Comparison of ENCODE assay signal across 10 mouse cellular contexts in the genomic region with DNA sequence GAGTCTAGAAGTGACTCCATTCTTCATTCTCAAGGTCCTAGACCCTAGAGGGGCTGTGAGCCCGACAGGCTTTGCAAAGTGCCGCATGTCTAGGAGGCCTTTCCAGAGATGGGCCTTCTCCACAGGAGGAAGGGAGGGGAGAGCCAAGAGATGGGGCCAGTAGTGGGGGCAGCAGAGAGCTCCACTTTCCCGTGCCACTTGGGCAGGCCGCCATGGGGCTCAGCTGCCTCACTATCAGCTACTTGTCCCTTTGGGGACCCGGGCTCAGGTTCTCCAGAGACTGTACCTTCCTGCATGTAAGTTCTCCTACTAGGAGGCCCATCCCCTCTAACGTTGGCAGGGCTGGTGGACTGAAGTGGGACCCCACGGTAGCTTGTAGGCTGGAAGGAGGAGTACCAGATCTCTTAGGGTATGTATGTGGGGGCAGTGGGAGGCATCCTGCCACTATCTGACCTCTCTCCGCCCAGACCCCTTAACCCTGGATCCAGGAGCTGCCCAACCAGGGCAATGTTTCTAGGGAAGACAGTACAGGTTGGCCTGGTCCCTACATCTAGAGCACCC. TPM values are rescaled to one million over a fixed set of nuclear protein-coding genes. Genes with fewer than 3 reads are reported as not detected.
DNase-seq lines count a peak whose midpoint lies in the region; ATAC-seq and TF ChIP-seq lines count a peak whose summit lies in the region.
"Had no signal": no experiment of that assay in that cellular context is flagged by ENCODE, and none has a peak within 500 bp of the region (broad histone marks: within the 10 kb centered on the region; RNA-seq: fewer than 3 reads in every experiment).

No protein-coding gene starts in this region.

- peak overlapping the region; percentile 14; the same call in 1 of the 2 replicates for H3K4me2 ChIP-seq in heart, embryonic 14.5 days (ENCODE audit: low read length)
- H3K4me2 ChIP-seq in embryonic facial prominence, embryonic 14.5 days (ENCODE audit: low read depth, low read length): no peak overlapping the region; the same call in 1 of the 2 replicates
- peak overlapping the region; percentile 87 for H3K4me2 ChIP-seq in liver, postnatal 0 days (ENCODE audit: low read depth, low read length)

- peaks cover 4% of the 10 kb centered on the region; the same call in 1 of the 2 replicates for H3K27me3 ChIP-seq in heart, embryonic 14.5 days (ENCODE audit: control insufficient read depth, insufficient read depth, low read length)
- H3K27me3 ChIP-seq in G1E (ENCODE audit: insufficient read depth, low read length): peaks cover 13% of the 10 kb centered on the region
- peaks cover 20% of the 10 kb centered on the region for H3K27me3 ChIP-seq in embryonic facial prominence, embryonic 14.5 days (replicated peaks; ENCODE audit: control insufficient read depth, insufficient read depth, low read length)
- no peaks in the 10 kb centered on the region for H3K27me3 ChIP-seq in liver, postnatal 0 days (ENCODE audit: insufficient read depth, low read length)
- H3K27me3 ChIP-seq: Patski had no signal

- ATAC-seq in heart, embryonic 14.5 days (ENCODE audit: insufficient number of reproducible peaks, insufficient read depth, low FRiP score, low read depth): no peak
- no peak for ATAC-seq in G1E (ENCODE audit: extremely low read depth, insufficient number of reproducible peaks, low FRiP score, poor library complexity, severe bottlenecking)
- ATAC-seq in embryonic facial prominence, embryonic 14.5 days (ENCODE audit: low read depth): no peak
- no peak for ATAC-seq in liver, postnatal 0 days
- ATAC-seq: Patski had no signal

- peaks cover 25% of the 10 kb centered on the region for H3K36me3 ChIP-seq in heart, embryonic 14.5 days (ENCODE audit: control insufficient read depth, insufficient read depth, low read length)
- H3K36me3 ChIP-seq in G1E (replicated peaks): peaks cover 67% of the 10 kb centered on the region
- peaks cover 21% of the 10 kb centered on the region for H3K36me3 ChIP-seq in embryonic facial prominence, embryonic 14.5 days (ENCODE audit: control insufficient read depth, insufficient read depth, low read length)
- peaks cover 13% of the 10 kb centered on the region for H3K36me3 ChIP-seq in liver, postnatal 0 days (replicated peaks; ENCODE audit: insufficient read depth, low read length)

- TF ChIP-seq EP300 in liver, postnatal 0 days (IDR thresholded peaks at IDR 0.05; ENCODE audit: low read depth): no peak

- no peaks in the 10 kb centered on the region for H3K9me3 ChIP-seq in heart, embryonic 14.5 days (ENCODE audit: control insufficient read depth, low read length)
- H3K9me3 ChIP-seq in G1E (replicated peaks): no peaks in the 10 kb centered on the region
- H3K9me3 ChIP-seq in embryonic facial prominence, embryonic 14.5 days (ENCODE audit: control insufficient read depth, low read length): no peaks in the 10 kb centered on the region
- no peaks in the 10 kb centered on the region for H3K9me3 ChIP-seq in liver, postnatal 0 days (ENCODE audit: low read length)

- no peak for DNase-seq in heart, adult 18-20 months
- no peak for DNase-seq in G1E (ENCODE audit: low spot score)
- DNase-seq in embryonic facial prominence, embryonic 14.5 days (ENCODE audit: low spot score): no peak
- DNase-seq in liver, postnatal 0 days: no peak
- no peak for DNase-seq in layer of hippocampus, adult 9-11 months
- no peak for DNase-seq in layer of hippocampus, postnatal 36 days
- DNase-seq in urinary bladder, adult 2 months (ENCODE audit: low spot score): no peak

- H3K9ac ChIP-seq in heart, embryonic 14.5 days (ENCODE audit: low read length): peak overlapping the region; percentile 18; the same call in 1 of the 2 replicates
- 0 out of 2 replicates have a peak overlapping the region, but pooled peaks have one; percentile 15 for H3K9ac ChIP-seq in embryonic facial prominence, embryonic 14.5 days (ENCODE audit: low read depth, low read length)
- H3K9ac ChIP-seq in liver, postnatal 0 days (replicated peaks): peak overlapping the region; percentile 54

- TF ChIP-seq CTCF in G1E (IDR thresholded peaks at IDR 0.05; ENCODE audit: low read depth, low read length): no peak
- TF ChIP-seq CTCF in liver, postnatal 0 days (IDR thresholded peaks at IDR 0.05; ENCODE audit: low read depth): peak; percentile 25; the same call in 1 of the 2 replicates

- H3K27ac ChIP-seq in heart, embryonic 14.5 days (replicated peaks in 1 of 2; ENCODE audit: control insufficient read depth in 1 of 2, insufficient read depth in 1 of 2, low read depth in 2 of 2, low read length in 2 of 2): no peak overlapping the region
- no peak overlapping the region for H3K27ac ChIP-seq in embryonic facial prominence, embryonic 14.5 days (replicated peaks; ENCODE audit: low read depth, low read length)
- no peak overlapping the region for H3K27ac ChIP-seq in liver, postnatal 0 days (ENCODE audit: low read depth)

- H3K4me1 ChIP-seq in heart, embryonic 14.5 days (ENCODE audit: control insufficient read depth in 2 of 2, insufficient read depth in 2 of 2, low read length in 2 of 2): peaks cover 9 to 29% of the 10 kb centered on the region in 2 experiments
- peaks cover 90% of the 10 kb centered on the region for H3K4me1 ChIP-seq in G1E (ENCODE audit: insufficient read depth, low read depth, low read length)
- H3K4me1 ChIP-seq in embryonic facial prominence, embryonic 14.5 days (ENCODE audit: control insufficient read depth, insufficient read depth, low read length): peaks cover 21% of the 10 kb centered on the region
- peaks cover 49% of the 10 kb centered on the region for H3K4me1 ChIP-seq in liver, postnatal 0 days (ENCODE audit: insufficient read depth)

- no peak overlapping the region for H3K4me3 ChIP-seq in heart, embryonic 14.5 days (ENCODE audit: control insufficient read depth in 1 of 2, insufficient read depth in 1 of 2, low read depth in 1 of 2, low read length in 2 of 2)
- H3K4me3 ChIP-seq in G1E (ENCODE audit: low read depth, low read length): peak overlapping the region; percentile 82
- H3K4me3 ChIP-seq in embryonic facial prominence, embryonic 14.5 days (ENCODE audit: low read depth, low read length): no peak overlapping the region
- H3K4me3 ChIP-seq in liver, postnatal 0 days (ENCODE audit: low read depth, low read length): no peak overlapping the region; the same call in 1 of the 2 replicates
- H3K4me3 ChIP-seq: erythroblast, embryonic 14.5 days had no signal

- 62% methylated on average over 8 of the region's 8 CpGs for WGBS in heart, embryonic 14.5 days
- WGBS in embryonic facial prominence, embryonic 14.5 days: 68% methylated on average over 8 of the region's 8 CpGs
- 44% methylated on average over 8 of the region's 8 CpGs for WGBS in liver, postnatal 0 days (ENCODE audit: insufficient replicate concordance)

RNA-seq across cellular contexts. Expression of gene Slc35c1, which starts 3.3 kb away (rescaled TPM):
- 6.7 and 7.1 TPM in 2 replicates for polyA plus RNA-seq in heart, embryonic 14.5 days (2014; fragmentation: Nextera tagmentation; extraction: Ambion mirVana)
- 1 to 10 TPM; 5.4 to 6.0 TPM for total RNA-seq in heart, adult 18-20 months (2021)
- 40.5 and 43.2 TPM in 2 replicates for total RNA-seq in G1E (2014; fragmentation: Nextera tagmentation)
- total RNA-seq in G1E (2017): 8.9 and 11.4 TPM in 2 replicates
- 25.1 and 31.2 TPM in 2 replicates for polyA plus RNA-seq in G1E (2012)
- 15.7 and 16.0 TPM in 2 replicates for polyA plus RNA-seq in embryonic facial prominence, embryonic 14.5 days (2014; fragmentation: Nextera tagmentation; extraction: Ambion mirVana)
- polyA plus RNA-seq in liver, postnatal 0 days (2015; fragmentation: Nextera tagmentation; extraction: Ambion mirVana): 9.0 and 9.3 TPM in 2 replicates
- total RNA-seq in layer of hippocampus, postnatal 36 days (2021): 10 to 100 TPM; 13.3 to 14.5 TPM
- polyA plus RNA-seq in urinary bladder, adult 2 months (2012; rRNA removed): 15.8 and 16.8 TPM in 2 replicates

RNA-seq across cellular contexts. Expression of gene Cry2, which starts 23.2 kb away (rescaled TPM):
- 15.6 and 17.8 TPM in 2 replicates for polyA plus RNA-seq in heart, embryonic 14.5 days (2014; fragmentation: Nextera tagmentation; extraction: Ambion mirVana)
- 10 to 100 TPM; 15.4 to 16.7 TPM for total RNA-seq in heart, adult 18-20 months (2021)
- total RNA-seq in G1E (2014; fragmentation: Nextera tagmentation) (28.7 and 30.6 TPM in 2 replicates), G1E (2017) (8.2 and 13.3 TPM in 2 replicates)
- 15.8 and 18.0 TPM in 2 replicates for polyA plus RNA-seq in G1E (2012)
- polyA plus RNA-seq in embryonic facial prominence, embryonic 14.5 days (2014; fragmentation: Nextera tagmentation; extraction: Ambion mirVana): 26.6 and 27.1 TPM in 2 replicates
- 9.6 and 11.9 TPM in 2 replicates for polyA plus RNA-seq in liver, postnatal 0 days (2015; fragmentation: Nextera tagmentation; extraction: Ambion mirVana)
- 100 to 1,000 TPM in 1 of 2 experiments, 10 to 100 TPM in 1; 93.7 to 101 TPM for total RNA-seq in layer of hippocampus, postnatal 36 days (2021)
- 36.2 and 36.7 TPM in 2 replicates for polyA plus RNA-seq in urinary bladder, adult 2 months (2012; rRNA removed)

RNA-seq across cellular contexts. Expression of gene Mapk8ip1, which starts 56.0 kb away (rescaled TPM):
- 1.9 and 2.9 TPM in 2 replicates for polyA plus RNA-seq in heart, embryonic 14.5 days (2014; fragmentation: Nextera tagmentation; extraction: Ambion mirVana)
- total RNA-seq in heart, adult 18-20 months (2021): 1 to 10 TPM; 3.2 to 3.7 TPM
- total RNA-seq in G1E (2014; fragmentation: Nextera tagmentation) (not detected in 2 replicates), G1E (2017) (0.17 and 0.22 TPM in 2 replicates)
- polyA plus RNA-seq in G1E (2012): 0.05 and 0.12 TPM in 2 replicates
- polyA plus RNA-seq in embryonic facial prominence, embryonic 14.5 days (2014; fragmentation: Nextera tagmentation; extraction: Ambion mirVana): 17.6 and 18.1 TPM in 2 replicates
- polyA plus RNA-seq in liver, postnatal 0 days (2015; fragmentation: Nextera tagmentation; extraction: Ambion mirVana): 2.6 and 2.8 TPM in 2 replicates
- total RNA-seq in layer of hippocampus, postnatal 36 days (2021): 100 to 1,000 TPM; 336 to 345 TPM
- polyA plus RNA-seq in urinary bladder, adult 2 months (2012; rRNA removed): 15.8 and 22.8 TPM in 2 replicates
